27 mouse cellular contexts compared by ENCODE assay signal in the genomic region with DNA sequence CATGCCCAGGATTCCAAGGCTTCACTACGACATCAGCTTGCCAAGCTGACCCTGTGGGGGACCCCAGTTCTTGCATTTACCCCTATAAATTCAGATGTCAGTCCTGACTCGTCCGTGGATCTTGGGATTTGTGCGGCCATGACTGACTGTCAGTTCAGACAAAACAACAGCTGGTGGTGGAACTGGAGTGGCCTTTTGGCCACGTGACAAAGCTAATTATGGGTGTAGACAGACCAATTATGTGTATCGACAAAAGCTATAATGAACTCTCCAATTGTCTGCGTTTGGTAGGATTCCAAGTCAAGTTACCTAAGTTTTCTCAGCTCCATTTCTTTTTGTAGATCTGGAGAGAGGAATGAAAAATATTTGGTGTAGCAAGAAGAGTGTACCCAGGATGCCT.
DNase-seq lines count a peak whose midpoint lies in the region; ATAC-seq and TF ChIP-seq lines count a peak whose summit lies in the region.
"Had no signal": no experiment of that assay in that cellular context is flagged by ENCODE, and none has a peak within 500 bp of the region (broad histone marks: within the 10 kb centered on the region; RNA-seq: fewer than 3 reads in every experiment).

No protein-coding gene starts in this region.

- no peaks in the 10 kb centered on the region for H3K27me3 ChIP-seq in forebrain, embryonic 14.5 days (replicated peaks; ENCODE audit: control insufficient read depth, insufficient read depth, low read length)
- no peaks in the 10 kb centered on the region for H3K27me3 ChIP-seq in forebrain, embryonic 11.5 days (ENCODE audit: control insufficient read depth, insufficient read depth, low read length)
- H3K27me3 ChIP-seq in myocyte (ENCODE audit: control insufficient read depth, insufficient read depth, insufficient read length) = no peaks in the 10 kb centered on the region
- H3K27me3 ChIP-seq in hindbrain, embryonic 11.5 days (ENCODE audit: control insufficient read depth, insufficient read depth, low read length) = no peaks in the 10 kb centered on the region
- no peaks in the 10 kb centered on the region for H3K27me3 ChIP-seq in intestine, postnatal 0 days (replicated peaks; ENCODE audit: control insufficient read depth, insufficient read depth, low read length)
- H3K27me3 ChIP-seq: embryonic facial prominence, embryonic 15.5 days; hindbrain, embryonic 13.5 days; intestine, embryonic 15.5 days; Patski had no signal

- TF ChIP-seq CTCF in brain, embryonic 14.5 days (IDR thresholded peaks at IDR 0.05; ENCODE audit: borderline replicate concordance, extremely low read depth, insufficient read depth, insufficient read length) = no peak
- TF ChIP-seq CTCF in intestine, postnatal 0 days (IDR thresholded peaks at IDR 0.05; ENCODE audit: low read depth) = no peak

- H3K4me1 ChIP-seq in forebrain, embryonic 14.5 days (ENCODE audit: control insufficient read depth, insufficient read depth, low read length) = peaks cover 25% of the 10 kb centered on the region
- no peaks in the 10 kb centered on the region for H3K4me1 ChIP-seq in forebrain, embryonic 11.5 days (replicated peaks; ENCODE audit: control insufficient read depth, insufficient read depth, low read length)
- H3K4me1 ChIP-seq in hindbrain, embryonic 11.5 days (replicated peaks; ENCODE audit: control insufficient read depth, insufficient read depth, low read length) = no peaks in the 10 kb centered on the region
- H3K4me1 ChIP-seq in intestine, postnatal 0 days (replicated peaks; ENCODE audit: control insufficient read depth, insufficient read depth, low read length) = no peaks in the 10 kb centered on the region

- no peaks in the 10 kb centered on the region for H3K9me3 ChIP-seq in forebrain, embryonic 14.5 days (replicated peaks; ENCODE audit: control insufficient read depth, low read length)
- H3K9me3 ChIP-seq in forebrain, embryonic 11.5 days (ENCODE audit: control insufficient read depth, low read length) = no peaks in the 10 kb centered on the region
- no peaks in the 10 kb centered on the region for H3K9me3 ChIP-seq in hindbrain, embryonic 11.5 days (ENCODE audit: control insufficient read depth, low read length)
- H3K9me3 ChIP-seq in intestine, postnatal 0 days (ENCODE audit: control insufficient read depth) = no peaks in the 10 kb centered on the region
- H3K9me3 ChIP-seq: embryonic facial prominence, embryonic 15.5 days; heart, embryonic 10.5 days; heart, embryonic 13.5 days; hindbrain, embryonic 13.5 days; intestine, embryonic 15.5 days had no signal

- no peak overlapping the region for H3K4me3 ChIP-seq in forebrain, embryonic 14.5 days (ENCODE audit: low read depth, low read length)
- H3K4me3 ChIP-seq in forebrain, embryonic 11.5 days (ENCODE audit: low read depth, low read length) = no peak overlapping the region
- no peak overlapping the region for H3K4me3 ChIP-seq in myocyte
- no peak overlapping the region for H3K4me3 ChIP-seq in hindbrain, embryonic 11.5 days (ENCODE audit: low read depth, low read length)
- H3K4me3 ChIP-seq in intestine, postnatal 0 days (ENCODE audit: low read depth, low read length) = no peak overlapping the region
- H3K4me3 ChIP-seq: embryonic facial prominence, embryonic 15.5 days; heart, adult 2 months; heart, embryonic 10.5 days; heart, embryonic 13.5 days; hindbrain, embryonic 13.5 days; intestine, embryonic 15.5 days had no signal

- no peak overlapping the region for H3ac ChIP-seq in myocyte (ENCODE audit: control insufficient read depth, insufficient read length)

- H3K9ac ChIP-seq in forebrain, embryonic 14.5 days (ENCODE audit: low read length) = no peak overlapping the region
- no peak overlapping the region for H3K9ac ChIP-seq in forebrain, embryonic 11.5 days (ENCODE audit: low read length)
- H3K9ac ChIP-seq in hindbrain, embryonic 11.5 days (ENCODE audit: low read depth, low read length) = no peak overlapping the region
- no peak overlapping the region for H3K9ac ChIP-seq in intestine, postnatal 0 days (ENCODE audit: low read depth, low read length)
- H3K9ac ChIP-seq: embryonic facial prominence, embryonic 15.5 days; hindbrain, embryonic 13.5 days; intestine, embryonic 15.5 days had no signal

- WGBS in forebrain, embryonic 14.5 days = 19% methylated on average over 7 of the region's 7 CpGs
- 66% methylated on average over 7 of the region's 7 CpGs for WGBS in forebrain, embryonic 11.5 days
- WGBS in hindbrain, embryonic 11.5 days = 67% methylated on average over 7 of the region's 7 CpGs
- WGBS in intestine, postnatal 0 days = 68% methylated on average over 7 of the region's 7 CpGs

- no peak for TF ChIP-seq POLR2A in brain, embryonic 14.5 days (IDR thresholded peaks at IDR 0.05; ENCODE audit: borderline replicate concordance, extremely low read depth, insufficient read depth, insufficient read length, poor library complexity, severe bottlenecking)
- no peak for TF ChIP-seq POLR2A in myocyte (IDR thresholded peaks at IDR 0.05; ENCODE audit: insufficient read length, low read depth)

- peak; percentile 79 for DNase-seq in forebrain, embryonic 14.5 days (ENCODE audit: low spot score)
- DNase-seq in forebrain, embryonic 11.5 days (ENCODE audit: low spot score) = no peak
- peak; percentile 6 for DNase-seq in urinary bladder, adult 2 months (ENCODE audit: low spot score)
- no peak for DNase-seq in urinary bladder, postnatal 4 days (ENCODE audit: low spot score in 2 of 2)
- peak; percentile 83 for DNase-seq in brain, embryonic 14.5 days (ENCODE audit: low read depth)
- no peak for DNase-seq in hindbrain, embryonic 11.5 days (ENCODE audit: low spot score)
- DNase-seq: adrenal gland, postnatal 10 days; adrenal gland, postnatal 36 days; cerebellum, adult 11 months; cerebellum, adult 2 months; cerebellum, postnatal 10 days; cerebellum, postnatal 36 days; embryo, embryonic 11 days; gastrocnemius, postnatal 10 days; gastrocnemius, postnatal 36 days; heart, adult 2 months; heart, postnatal 14 days; kidney, adult 18-20 months had no signal

- H3K4me2 ChIP-seq in forebrain, embryonic 14.5 days (ENCODE audit: low read length) = no peak overlapping the region
- H3K4me2 ChIP-seq in forebrain, embryonic 11.5 days (ENCODE audit: low read depth, low read length, severe bottlenecking) = no peak overlapping the region
- H3K4me2 ChIP-seq in myocyte (ENCODE audit: low read depth) = no peak overlapping the region
- no peak overlapping the region for H3K4me2 ChIP-seq in hindbrain, embryonic 11.5 days (replicated peaks; ENCODE audit: low read depth, low read length)
- H3K4me2 ChIP-seq in intestine, postnatal 0 days (replicated peaks; ENCODE audit: low read depth) = no peak overlapping the region
- H3K4me2 ChIP-seq: embryonic facial prominence, embryonic 15.5 days; heart, embryonic 13.5 days; hindbrain, embryonic 13.5 days; intestine, embryonic 15.5 days had no signal

- peak overlapping the region; percentile 9; the same call in 1 of the 2 replicates for H3K27ac ChIP-seq in forebrain, embryonic 14.5 days (ENCODE audit: low read depth, low read length)
- no peak overlapping the region for H3K27ac ChIP-seq in forebrain, embryonic 11.5 days (ENCODE audit: low read depth, low read length)
- no peak overlapping the region for H3K27ac ChIP-seq in hindbrain, embryonic 11.5 days (ENCODE audit: low read depth, low read length)
- no peak overlapping the region for H3K27ac ChIP-seq in intestine, postnatal 0 days (ENCODE audit: low read depth, low read length)
- H3K27ac ChIP-seq: embryonic facial prominence, embryonic 15.5 days; heart, adult 2 months; heart, embryonic 10.5 days; heart, embryonic 13.5 days; hindbrain, embryonic 13.5 days; intestine, embryonic 15.5 days had no signal

- ATAC-seq in forebrain, embryonic 14.5 days = peak; percentile 56
- ATAC-seq in forebrain, embryonic 11.5 days (replicated peaks; ENCODE audit: low FRiP score) = no peak
- no peak for ATAC-seq in hindbrain, embryonic 11.5 days (ENCODE audit: low FRiP score)
- no peak for ATAC-seq in intestine, postnatal 0 days
- ATAC-seq: hindbrain, embryonic 16.5 days; intestine, embryonic 15.5 days; Patski had no signal

- no peaks in the 10 kb centered on the region for H3K36me3 ChIP-seq in forebrain, embryonic 14.5 days (ENCODE audit: control insufficient read depth, insufficient read depth, low read length)
- H3K36me3 ChIP-seq in forebrain, embryonic 11.5 days (ENCODE audit: control insufficient read depth, insufficient read depth, low read length) = no peaks in the 10 kb centered on the region
- H3K36me3 ChIP-seq in myocyte (ENCODE audit: control insufficient read depth, insufficient read depth) = no peaks in the 10 kb centered on the region
- no peaks in the 10 kb centered on the region for H3K36me3 ChIP-seq in hindbrain, embryonic 11.5 days (ENCODE audit: control insufficient read depth, insufficient read depth, low read length)
- no peaks in the 10 kb centered on the region for H3K36me3 ChIP-seq in intestine, postnatal 0 days (ENCODE audit: control insufficient read depth, insufficient read depth)
- H3K36me3 ChIP-seq: embryonic facial prominence, embryonic 15.5 days; heart, embryonic 10.5 days; heart, embryonic 13.5 days; hindbrain, embryonic 13.5 days; intestine, embryonic 15.5 days had no signal

- no peaks in the 10 kb centered on the region for H3K79me2 ChIP-seq in myocyte (ENCODE audit: control insufficient read depth, insufficient read depth)

TF ChIP-seq in myocyte, 11 proteins besides CTCF, POLR2A, EP300 and RAD21:
- TF ChIP-seq TCF3 (IDR thresholded peaks at IDR 0.05; ENCODE audit: insufficient read length, low read depth) = no peak
- peak; percentile 46 for TF ChIP-seq USF1 (IDR thresholded peaks at IDR 0.05; ENCODE audit: low read depth)
- TF ChIP-seq CEBPB (IDR thresholded peaks at IDR 0.05; ENCODE audit: insufficient read depth, poor library complexity, severe bottlenecking) = no peak
- no peak for TF ChIP-seq E2F4 (IDR thresholded peaks at IDR 0.05; ENCODE audit: insufficient read depth)
- TF ChIP-seq TCF12 (IDR thresholded peaks at IDR 0.05; ENCODE audit: insufficient read depth, poor library complexity, severe bottlenecking) = no peak
- TF ChIP-seq SRF (IDR thresholded peaks at IDR 0.05; ENCODE audit: control insufficient read depth, insufficient read length, low read depth) = no peak
- TF ChIP-seq REST (IDR thresholded peaks at IDR 0.05; ENCODE audit: insufficient read depth, insufficient read length) = no peak
- no peak for TF ChIP-seq MYOG (IDR thresholded peaks at IDR 0.05; ENCODE audit: control insufficient read depth in 1 of 3, insufficient read depth in 1 of 3, insufficient read length in 2 of 3, low read depth in 2 of 3)
TF ChIP-seq in myocyte: peak in this region for 1.

Comparison
In these comparisons a context has a peak if more than half of its experiments do, and no peak if none do; other contexts are left out.
1. DNase-seq: peak in forebrain, embryonic 14.5 days (single experiment), urinary bladder, adult 2 months (single experiment) and brain, embryonic 14.5 days (single experiment); none in forebrain, embryonic 11.5 days (single experiment), urinary bladder, postnatal 4 days (0 of 2) and hindbrain, embryonic 11.5 days (single experiment).